Mouse (Mus musculus) gastrocnemius, adult 18-20 months (tissue): Measurements from ENCODE around the gene Mmd. TPM values are rescaled to one million over a fixed set of nuclear protein-coding genes. Genes with fewer than 3 reads are reported as not detected.
"Not testable (repeated sequence)": the region's sequence is repeated elsewhere in the genome, so short reads cannot be mapped to it uniquely, and the experiment has no call there.

Experiments used
- DNase-seq: peaks from one replicate; pipeline ENCODE4 v3.0.0; 2021; ENCODE audit warnings: low spot score
- total RNA-seq, 2 experiments: library from RNA; stranded (reverse); gene quantifications; 2 replicates each; pipeline ENCODE4 v1.2.3; 2021

The Mmd gene
- total RNA-seq, 2 experiments from 2014 or later: 9.5 to 16.2 TPM

- DNase-seq: no peak
These were observed 465 bp downstream of the Mmd start for GRCm38 (mm10) chr11:90249701-90250141.

GRCm38 (mm10) chr11:90250189-90250588 is 933 bp downstream of the Mmd start:
- no peak for DNase-seq

DNA sequence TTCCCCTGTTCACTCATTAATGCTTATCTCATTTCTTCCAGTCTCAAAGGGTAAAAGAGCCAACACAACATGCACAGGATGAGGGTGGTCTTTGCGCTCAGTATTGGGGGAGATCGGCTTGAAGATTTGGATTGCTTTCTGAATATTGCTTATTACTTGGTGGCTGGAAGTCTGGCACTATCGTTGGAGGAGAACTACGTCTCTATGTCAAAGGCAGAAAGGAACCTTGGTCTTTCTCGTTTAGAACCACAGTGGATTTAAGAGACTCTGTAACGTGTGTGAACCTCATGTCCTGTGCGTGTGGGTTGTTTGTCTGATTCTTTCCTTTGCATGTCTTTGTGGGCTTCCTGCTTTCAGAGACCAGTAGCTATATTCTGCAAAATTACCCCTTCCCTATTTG is 1.5 kb downstream of the Mmd start:
- no peak for DNase-seq

- DNase-seq: no peak
These were observed 2.7 kb downstream of the Mmd start for GRCm38 (mm10) chr11:90251923-90252322.

GRCm38 (mm10) chr11:90252366-90252765 is 3.1 kb downstream of the Mmd start:
- no peak for DNase-seq

DNA sequence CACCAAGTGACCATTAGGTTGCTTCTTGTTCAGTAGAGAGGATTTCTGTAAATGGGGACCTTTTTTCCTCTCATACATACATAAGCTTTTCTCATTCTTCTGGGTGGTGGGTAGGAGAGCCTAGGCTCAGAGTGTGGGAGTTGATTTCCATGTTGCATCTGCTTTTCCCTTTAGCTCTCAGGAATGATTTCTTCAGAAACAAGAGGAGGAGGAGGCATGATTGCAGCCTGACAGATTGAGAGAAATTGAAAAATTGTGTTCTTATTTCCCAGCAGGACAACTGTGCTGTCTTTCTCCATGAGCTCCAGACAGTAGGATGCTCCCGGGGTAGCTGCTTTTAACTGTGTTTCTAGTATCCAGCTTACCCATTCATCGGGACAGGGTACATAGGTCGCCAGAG is 5.3 kb downstream of the Mmd start:
- no peak for DNase-seq

GRCm38 (mm10) chr11:90255687-90256086 is 6.4 kb downstream of the Mmd start:
- peak; percentile 43 for DNase-seq

- DNase-seq: no peak
These were observed 7.7 kb downstream of the Mmd start for GRCm38 (mm10) chr11:90256833-90257525.

DNA sequence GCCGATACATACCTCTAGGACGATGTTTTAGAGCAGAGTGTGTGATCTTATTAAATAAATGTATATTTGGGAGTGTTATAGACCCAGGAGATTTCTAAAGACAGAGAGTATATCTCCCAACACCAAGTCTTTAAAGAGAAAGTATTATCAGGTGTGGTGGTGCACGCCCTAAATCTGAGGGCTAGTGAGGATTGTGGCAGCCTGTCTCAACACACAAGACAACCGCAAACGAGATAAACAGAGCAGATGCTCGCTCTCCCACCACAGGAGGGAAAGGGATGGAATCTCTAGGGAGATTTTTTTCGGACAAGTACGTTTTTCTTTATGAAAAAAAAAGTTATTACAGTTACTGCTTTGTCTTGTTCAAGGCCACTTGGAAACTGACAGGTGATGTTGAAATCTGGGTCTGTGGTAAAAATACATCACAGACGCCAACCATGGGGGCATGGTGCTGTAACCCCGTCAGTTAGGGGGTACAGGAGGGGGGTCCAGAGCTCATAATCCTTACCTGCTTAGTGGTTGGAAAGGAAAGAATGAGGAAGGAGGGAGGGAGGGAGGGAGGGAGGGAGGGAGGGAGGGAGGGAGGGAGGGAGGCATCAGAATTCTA is 9.2 kb downstream of the Mmd start:
- no peak for DNase-seq

GRCm38 (mm10) chr11:90259071-90259470 is 9.8 kb downstream of the Mmd start:
- peak; percentile 36 for DNase-seq

DNA sequence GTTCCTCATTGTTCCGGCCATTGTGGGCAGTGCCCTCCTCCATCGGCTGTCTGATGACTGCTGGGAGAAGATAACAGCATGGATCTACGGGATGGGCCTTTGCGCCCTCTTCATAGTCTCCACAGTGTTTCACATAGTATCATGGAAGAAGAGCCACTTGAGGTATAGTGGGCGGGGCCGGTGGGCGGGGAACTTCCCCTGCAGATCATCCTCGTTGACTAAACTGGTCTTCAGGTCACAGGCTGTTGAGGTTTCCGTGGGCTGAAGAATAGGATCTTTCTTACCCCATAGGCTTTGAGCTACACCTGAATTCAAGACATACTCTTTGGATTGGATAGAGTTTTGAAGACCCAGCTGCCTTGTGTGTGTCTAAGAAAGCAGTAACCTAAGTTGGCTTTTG is 10.6 kb downstream of the Mmd start:
- DNase-seq: no peak

DNA sequence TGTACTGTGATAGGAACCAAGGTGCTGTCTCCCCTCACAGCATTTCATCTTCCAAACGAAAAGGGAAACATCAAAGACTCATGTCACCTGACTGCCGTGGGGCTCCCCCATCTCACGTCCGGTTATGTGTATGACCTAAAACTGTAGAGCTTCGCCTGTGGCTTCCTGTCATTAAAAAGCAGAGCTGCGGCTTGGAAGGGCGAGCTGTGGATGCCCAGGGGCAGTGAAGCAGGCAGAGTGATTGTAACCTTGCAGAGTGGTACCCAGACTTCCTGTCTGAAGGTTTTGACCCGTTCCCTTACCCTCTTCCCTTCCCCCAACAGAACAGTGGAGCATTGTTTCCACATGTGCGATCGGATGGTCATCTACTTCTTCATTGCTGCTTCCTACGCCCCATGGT is 14.9 kb downstream of the Mmd start:
- no peak for DNase-seq

DNA sequence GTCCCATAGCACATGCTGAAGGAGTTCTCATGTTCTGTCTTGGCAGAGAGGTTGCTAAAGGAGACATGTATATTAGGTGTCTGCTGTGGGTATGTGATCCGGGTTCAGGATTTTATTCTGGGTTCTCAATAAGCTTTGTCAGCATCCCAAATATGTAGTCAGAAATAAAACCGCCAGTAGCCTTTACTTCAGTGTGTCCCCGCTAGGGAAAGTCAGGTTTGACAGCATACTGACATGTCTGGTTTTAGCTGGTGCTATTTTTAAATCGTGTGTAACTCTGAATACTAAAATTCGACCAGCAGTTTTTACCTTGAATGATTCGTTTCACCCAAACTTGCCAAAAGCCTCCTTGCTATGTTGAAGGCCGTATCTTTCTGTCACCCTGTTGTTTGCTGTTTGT is 16.3 kb downstream of the Mmd start:
- DNase-seq: peak; percentile 67

GRCm38 (mm10) chr11:90268934-90269333 is 19.7 kb downstream of the Mmd start:
- DNase-seq: no peak

DNA sequence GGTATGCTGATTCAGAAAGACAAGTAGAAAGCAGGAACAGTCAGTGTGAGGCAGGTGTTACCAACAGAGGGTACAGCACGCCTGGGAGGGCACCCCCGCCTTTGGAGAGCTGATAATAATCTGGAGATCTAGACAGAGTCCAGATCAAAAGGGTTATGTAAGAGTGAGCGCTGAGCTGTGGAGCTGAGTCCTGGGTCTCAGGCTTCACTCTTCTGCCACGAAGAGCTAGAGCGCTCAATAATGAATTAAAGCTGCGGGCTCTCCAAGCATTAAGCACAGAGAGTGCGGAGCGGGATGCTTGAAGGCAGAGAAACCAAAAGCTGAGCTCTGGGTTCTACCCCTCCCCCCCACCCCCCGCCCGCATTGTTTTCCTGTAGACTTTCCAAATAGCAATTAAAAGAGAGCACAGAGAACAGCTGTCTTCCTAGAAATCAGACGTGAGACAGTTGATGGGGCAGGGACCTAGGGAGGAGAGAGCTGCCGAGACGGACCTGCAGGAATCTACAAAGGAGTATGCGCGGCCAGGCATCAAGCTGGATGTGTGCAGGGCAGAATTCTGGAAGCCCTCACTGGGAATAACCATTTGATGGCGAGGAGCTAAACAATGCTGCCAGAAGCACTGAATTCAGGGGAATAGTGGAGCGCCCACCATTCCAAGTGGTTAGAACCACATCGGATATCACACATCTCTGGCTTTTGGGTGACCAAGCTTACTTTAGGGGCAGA is 20.3 kb downstream of the Mmd start:
- no peak for DNase-seq

DNA sequence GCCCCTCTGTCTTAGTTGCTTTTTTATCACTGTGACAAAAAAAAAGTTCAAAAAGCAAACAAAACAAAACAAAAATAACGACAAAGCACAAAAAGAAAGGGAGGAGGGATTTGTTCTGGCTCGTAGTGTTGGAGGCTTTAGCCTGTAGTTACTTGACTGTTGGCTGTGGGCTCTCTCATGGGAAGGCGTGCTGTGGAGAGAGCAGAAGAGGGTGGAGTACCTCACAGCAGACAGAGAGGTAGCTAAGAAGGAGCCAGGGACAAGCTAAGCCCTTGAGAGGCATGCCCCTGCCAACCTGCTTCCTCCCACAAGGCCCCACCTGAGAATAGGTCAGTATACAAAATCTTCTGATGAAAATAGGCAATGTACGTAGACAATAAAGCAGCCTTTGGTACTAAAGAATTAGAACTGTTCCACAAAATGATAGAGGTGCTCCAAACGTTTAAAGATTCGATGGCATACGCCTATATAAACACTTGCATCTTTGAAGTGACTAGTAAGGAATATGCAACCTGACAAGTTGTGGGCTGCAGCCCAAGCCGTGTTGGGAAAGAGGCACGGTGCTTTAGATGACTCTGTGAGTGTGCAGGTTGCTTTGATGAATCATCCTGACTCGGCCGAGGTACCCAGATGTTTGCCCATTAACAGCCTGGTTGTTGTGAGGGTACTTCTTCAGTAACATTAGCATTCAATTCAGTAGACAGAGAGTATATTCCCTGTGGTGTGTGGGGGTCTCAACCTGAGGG is 21.0 kb downstream of the Mmd start:
- DNase-seq: no peak

- DNase-seq: no peak
These were observed 24.9 kb downstream of the Mmd start for GRCm38 (mm10) chr11:90274187-90274586.

GRCm38 (mm10) chr11:90275663-90276062 is 26.4 kb downstream of the Mmd start:
- peak; percentile 52 for DNase-seq

- DNase-seq: peak; percentile 46
These were observed 26.9 kb downstream of the Mmd start for GRCm38 (mm10) chr11:90276150-90276549.

DNA sequence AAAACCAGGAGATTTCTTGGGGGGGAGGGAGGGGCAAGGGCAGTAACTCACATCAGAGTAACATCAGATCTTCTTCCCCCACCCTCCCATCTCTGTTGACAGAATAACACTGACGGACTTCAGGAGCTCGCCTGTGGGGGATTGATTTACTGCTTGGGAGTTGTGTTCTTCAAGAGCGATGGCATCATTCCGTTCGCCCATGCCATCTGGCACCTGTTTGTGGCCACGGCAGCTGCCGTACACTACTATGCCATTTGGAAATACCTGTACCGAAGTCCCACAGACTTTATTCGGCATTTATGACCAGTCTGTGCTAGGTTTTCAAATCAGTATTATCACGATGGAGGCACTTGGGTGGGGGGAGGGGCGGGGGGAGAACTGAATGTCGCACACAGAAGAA is 27.3 kb downstream of the Mmd start:
- DNase-seq: peak; percentile 72

DNA sequence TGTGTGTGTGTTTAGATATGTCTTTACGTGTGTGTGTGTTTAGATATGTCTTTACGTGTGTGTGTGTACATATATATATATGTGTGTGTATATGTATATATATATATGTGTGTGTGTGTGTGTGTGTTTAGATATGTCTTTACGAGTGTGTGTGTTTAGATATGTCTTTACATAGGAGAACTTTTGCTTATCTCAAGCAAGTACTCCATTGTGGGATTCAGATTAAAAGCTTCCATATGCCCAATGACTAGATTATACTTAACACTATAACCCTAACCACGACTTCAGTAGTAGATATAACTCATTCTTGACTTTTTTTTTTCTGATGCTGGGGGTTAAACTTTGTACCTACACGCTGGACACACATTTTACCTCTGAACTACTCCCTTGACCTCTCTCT is 30.8 kb downstream of the Mmd start:
- no peak for DNase-seq

GRCm38 (mm10) chr11:90281943-90282342 is 32.7 kb downstream of the Mmd start:
- DNase-seq: not testable (repeated sequence)
